8 mouse cellular contexts compared by ENCODE assay signal in genomic region chr9:80155277-80155676, GRCm38 (mm10). TPM values are rescaled to one million over a fixed set of nuclear protein-coding genes. Genes with fewer than 3 reads are reported as not detected.
DNase-seq lines count a peak whose midpoint lies in the region; ATAC-seq and TF ChIP-seq lines count a peak whose summit lies in the region.

No protein-coding gene starts in this region.

- 86% methylated on average over 5 of the region's 5 CpGs for WGBS in limb, embryonic 13.5 days
- 89% methylated on average over 5 of the region's 5 CpGs for WGBS in limb, embryonic 10.5 days
- 35% methylated on average over 5 of the region's 5 CpGs for WGBS in hindbrain, postnatal 0 days

- H3K4me2 ChIP-seq in limb, embryonic 13.5 days (replicated peaks): no peak overlapping the region
- no peak overlapping the region for H3K4me2 ChIP-seq in hindbrain, postnatal 0 days (ENCODE audit: low read depth, low read length)

- H3K36me3 ChIP-seq in limb, embryonic 13.5 days: peaks cover 18% of the 10 kb centered on the region
- peaks cover 25% of the 10 kb centered on the region for H3K36me3 ChIP-seq in limb, embryonic 10.5 days
- no peaks in the 10 kb centered on the region for H3K36me3 ChIP-seq in hindbrain, postnatal 0 days (ENCODE audit: insufficient read depth, low read length)

- intact Hi-C loops in left cerebral cortex, postnatal 25 days (cut with DNase I): no loop called here

- H3K9me3 ChIP-seq in limb, embryonic 13.5 days: no peaks in the 10 kb centered on the region; the same call in 1 of the 2 replicates
- no peaks in the 10 kb centered on the region for H3K9me3 ChIP-seq in limb, embryonic 10.5 days (replicated peaks)
- H3K9me3 ChIP-seq in hindbrain, postnatal 0 days (ENCODE audit: low read length): no peaks in the 10 kb centered on the region

- no peak for TF ChIP-seq CTCF in hindbrain, postnatal 0 days (IDR thresholded peaks at IDR 0.05; ENCODE audit: low read depth)

- no peak overlapping the region for H3K27ac ChIP-seq in limb, embryonic 13.5 days
- no peak overlapping the region for H3K27ac ChIP-seq in limb, embryonic 10.5 days
- H3K27ac ChIP-seq in hindbrain, postnatal 0 days: no peak overlapping the region

- DNase-seq in limb, embryonic 10.5 days (ENCODE audit: low spot score): no peak
- peak; percentile 27 to 41 for DNase-seq in frontal cortex, postnatal 10 days (ENCODE audit: low spot score in 2 of 2)
- DNase-seq in hindbrain, postnatal 0 days (ENCODE audit: low spot score): peak; percentile 74
- DNase-seq in left cerebral cortex, postnatal 25 days (ENCODE audit: low spot score in 2 of 2): peak; percentile 66 to 73
- DNase-seq in right cerebral cortex, adult 18-20 months: peak; percentile 55
- DNase-seq in T-cell, adult 2 months (ENCODE audit: low spot score): no peak
- no peak for DNase-seq in spleen, adult 12 weeks (ENCODE audit: low spot score)

- no peaks in the 10 kb centered on the region for H3K27me3 ChIP-seq in limb, embryonic 13.5 days
- H3K27me3 ChIP-seq in limb, embryonic 10.5 days (ENCODE audit: low read depth, poor library complexity, severe bottlenecking): no peaks in the 10 kb centered on the region
- H3K27me3 ChIP-seq in hindbrain, postnatal 0 days (ENCODE audit: insufficient read depth, low read length): no peaks in the 10 kb centered on the region

- no peak overlapping the region for H3K4me3 ChIP-seq in limb, embryonic 13.5 days
- H3K4me3 ChIP-seq in limb, embryonic 10.5 days: no peak overlapping the region
- H3K4me3 ChIP-seq in hindbrain, postnatal 0 days (ENCODE audit: low read length): no peak overlapping the region

- no peak overlapping the region for H3K9ac ChIP-seq in limb, embryonic 13.5 days
- H3K9ac ChIP-seq in hindbrain, postnatal 0 days (replicated peaks; ENCODE audit: low read length): no peak overlapping the region

- no peaks in the 10 kb centered on the region for H3K4me1 ChIP-seq in limb, embryonic 13.5 days
- H3K4me1 ChIP-seq in limb, embryonic 10.5 days: no peaks in the 10 kb centered on the region
- no peaks in the 10 kb centered on the region; the same call in 1 of the 2 replicates for H3K4me1 ChIP-seq in hindbrain, postnatal 0 days (ENCODE audit: insufficient read depth, low read length)

- 0 out of 2 replicates have a peak, but pooled peaks have one; percentile 34 for ATAC-seq in limb, embryonic 13.5 days (ENCODE audit: low FRiP score, low read depth)
- ATAC-seq in hindbrain, postnatal 0 days: peak; percentile 42

RNA-seq across cellular contexts. Expression of gene Myo6, which starts 9.6 kb away (rescaled TPM):
- polyA plus RNA-seq in limb, embryonic 13.5 days (2015; fragmentation: Nextera tagmentation; extraction: Ambion mirVana): 10.8 and 10.9 TPM in 2 replicates
- 3.3 and 5.9 TPM in 2 replicates for polyA plus RNA-seq in limb, embryonic 10.5 days (2016; fragmentation: Nextera tagmentation; extraction: Ambion mirVana)
- 48.4 and 53.6 TPM in 2 replicates for total RNA-seq in hindbrain, postnatal 0 days (2014; rRNA removed)
- 32.6 and 35.9 TPM in 2 replicates for polyA plus RNA-seq in hindbrain, postnatal 0 days (2015; fragmentation: Nextera tagmentation; extraction: Ambion mirVana)
- 10 to 100 TPM; 55.8 to 67.1 TPM for total RNA-seq in left cerebral cortex, postnatal 25 days (2021)

Comparison
In these comparisons a context has a peak if more than half of its experiments do, and no peak if none do; other contexts are left out.
1. DNase-seq: peak in frontal cortex, postnatal 10 days (2 of 2), hindbrain, postnatal 0 days (single experiment), left cerebral cortex, postnatal 25 days (2 of 2) and right cerebral cortex, adult 18-20 months (single experiment); none in limb, embryonic 10.5 days (single experiment), T-cell, adult 2 months (single experiment) and spleen, adult 12 weeks (single experiment).